In the genomic region with DNA sequence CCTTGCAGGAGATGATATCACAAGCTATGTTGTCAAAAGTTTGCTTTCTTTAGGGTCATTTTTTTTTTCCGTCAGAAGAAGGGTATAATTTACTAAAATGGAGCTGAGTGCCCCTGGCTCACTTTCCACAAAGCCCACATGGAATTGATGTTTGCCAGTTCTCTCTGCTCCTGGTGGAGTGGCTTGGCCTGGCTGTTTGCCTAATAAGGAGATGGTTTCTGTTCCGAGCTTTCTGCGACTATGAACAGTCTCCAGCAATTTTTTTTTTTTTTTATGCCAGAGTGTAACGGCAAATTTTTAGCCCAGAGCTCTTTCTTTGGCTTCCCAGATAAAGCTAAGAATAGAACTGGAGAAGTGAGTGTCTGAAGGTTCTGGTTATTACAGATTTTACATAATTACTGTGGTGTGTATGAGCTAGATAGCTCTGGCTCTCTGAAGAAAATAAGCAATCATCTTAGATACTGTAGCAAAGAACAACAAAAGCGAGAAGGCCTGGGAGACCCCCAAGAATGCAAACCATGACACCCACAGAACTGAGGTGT, we compare ENCODE assay signal across 8 mouse cellular contexts. TPM values are rescaled to one million over a fixed set of nuclear protein-coding genes. Genes with fewer than 3 reads are reported as not detected.
A peak's percentile ranks its signal among the peaks of the same experiment; 100 is the strongest.
DNase-seq lines count a peak whose midpoint lies in the region; ATAC-seq and TF ChIP-seq lines count a peak whose summit lies in the region.
"Had no signal": no experiment of that assay in that cellular context is flagged by ENCODE, and none has a peak within 500 bp of the region (broad histone marks: within the 10 kb centered on the region; RNA-seq: fewer than 3 reads in every experiment).

No protein-coding gene starts in this region.

- DNase-seq in intestine, embryonic 14.5 days (ENCODE audit: low spot score) = no peak
- peak; percentile 28 for DNase-seq in cerebellum, adult 8-10 months
- DNase-seq in fibroblast of lung, adult 2 months (ENCODE audit: low read depth) = peak; percentile 72
- DNase-seq in right cerebral cortex, postnatal 14 days = peak; percentile 17
- no peak for DNase-seq in kidney, postnatal 10 days
- DNase-seq: thymus, postnatal 14 days had no signal

- no peak overlapping the region for H3K4me2 ChIP-seq in intestine, embryonic 14.5 days (ENCODE audit: low read length)
- no peak overlapping the region for H3K4me2 ChIP-seq in intestine, postnatal 0 days (replicated peaks; ENCODE audit: low read depth)

- 43% methylated on average over 5 of the region's 5 CpGs for WGBS in intestine, embryonic 14.5 days
- WGBS in intestine, postnatal 0 days = 62% methylated on average over 5 of the region's 5 CpGs

- no peaks in the 10 kb centered on the region for H3K36me3 ChIP-seq in intestine, embryonic 14.5 days (ENCODE audit: control insufficient read depth, insufficient read depth, low read length)
- H3K36me3 ChIP-seq in intestine, postnatal 0 days (ENCODE audit: control insufficient read depth, insufficient read depth) = no peaks in the 10 kb centered on the region

- H3K27me3 ChIP-seq in intestine, embryonic 14.5 days (replicated peaks; ENCODE audit: control insufficient read depth, insufficient read depth, low read length) = no peaks in the 10 kb centered on the region
- H3K27me3 ChIP-seq in intestine, postnatal 0 days (replicated peaks; ENCODE audit: control insufficient read depth, insufficient read depth, low read length) = no peaks in the 10 kb centered on the region

- peaks cover 6% of the 10 kb centered on the region; the same call in 1 of the 2 replicates for H3K4me1 ChIP-seq in intestine, embryonic 14.5 days (replicated peaks; ENCODE audit: control insufficient read depth, insufficient read depth, low read length)
- H3K4me1 ChIP-seq in intestine, postnatal 0 days (replicated peaks; ENCODE audit: control insufficient read depth, insufficient read depth, low read length) = no peaks in the 10 kb centered on the region

- no peaks in the 10 kb centered on the region for H3K9me3 ChIP-seq in intestine, embryonic 14.5 days (ENCODE audit: control insufficient read depth, low read length)
- H3K9me3 ChIP-seq in intestine, postnatal 0 days (ENCODE audit: control insufficient read depth) = no peaks in the 10 kb centered on the region

- H3K4me3 ChIP-seq in intestine, embryonic 14.5 days (ENCODE audit: low read depth, low read length) = no peak overlapping the region
- no peak overlapping the region for H3K4me3 ChIP-seq in intestine, postnatal 0 days (ENCODE audit: low read depth, low read length)

- no peak for TF ChIP-seq CTCF in intestine, postnatal 0 days (IDR thresholded peaks at IDR 0.05; ENCODE audit: low read depth)

- H3K27ac ChIP-seq in intestine, embryonic 14.5 days (ENCODE audit: low read depth) = peak overlapping the region; percentile 73
- H3K27ac ChIP-seq in intestine, postnatal 0 days (ENCODE audit: low read depth, low read length) = no peak overlapping the region

- ATAC-seq in intestine, embryonic 14.5 days (replicated peaks; ENCODE audit: low FRiP score, low TSS enrichment, low read depth) = no peak
- no peak for ATAC-seq in intestine, postnatal 0 days
- ATAC-seq in megakaryocyte progenitor cell, adult 5-6 weeks (replicated peaks; ENCODE audit: poor library complexity) = no peak

- H3K9ac ChIP-seq in intestine, embryonic 14.5 days (ENCODE audit: low read length) = no peak overlapping the region
- no peak overlapping the region for H3K9ac ChIP-seq in intestine, postnatal 0 days (ENCODE audit: low read depth, low read length)

RNA-seq across cellular contexts. Expression of gene Fam13c, which starts 12.1 kb away (rescaled TPM):
- 9.7 and 11.7 TPM in 2 replicates for polyA plus RNA-seq in intestine, embryonic 14.5 days (2014; fragmentation: Nextera tagmentation; extraction: Ambion mirVana)
- 2.9 and 3.5 TPM in 2 replicates for polyA plus RNA-seq in intestine, postnatal 0 days (2015; fragmentation: Nextera tagmentation; extraction: Ambion mirVana)
- not detected in 2 replicates for total RNA-seq in megakaryocyte progenitor cell, adult 5-6 weeks (2015)
- not detected in 2 replicates for total RNA-seq in megakaryocyte progenitor cell, adult 5-6 weeks (2017)

Comparison
In these comparisons a context has a peak if more than half of its experiments do, and no peak if none do; other contexts are left out.
1. DNase-seq: peak in cerebellum, adult 8-10 months (single experiment), fibroblast of lung, adult 2 months (single experiment) and right cerebral cortex, postnatal 14 days (single experiment); none in intestine, embryonic 14.5 days (single experiment) and kidney, postnatal 10 days (single experiment).